Mouse (Mus musculus): ENCODE measurements at regions not wholly inside any gene's neighbourhood (a gene's known extent, or its start where the extent isn't known, plus 50 kb on each side); places are given as distances from the start of the nearest gene placed in this dataset.
A peak's percentile ranks its signal among the peaks of the same experiment; 100 is the strongest.

DNA sequence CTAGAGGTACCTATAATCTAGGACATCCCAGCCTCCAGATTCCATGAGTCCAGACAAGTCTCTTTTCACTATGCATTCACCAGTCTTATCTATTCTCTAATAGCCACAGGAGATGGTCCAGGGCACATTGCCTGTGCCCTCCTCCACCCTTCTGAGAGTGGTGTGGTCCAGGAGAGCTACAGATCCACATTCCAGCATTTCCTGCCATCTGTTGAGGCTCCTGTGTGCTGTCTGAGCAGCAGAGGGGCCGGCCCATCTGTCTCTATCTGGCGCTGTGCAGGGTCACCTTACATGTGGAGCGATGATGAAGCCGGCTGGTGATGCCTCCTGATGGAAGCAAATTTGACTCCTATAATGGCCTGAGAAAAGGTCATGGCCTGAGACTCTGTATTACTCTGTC, 263.9 kb upstream of the Rpl38 start:
- H3K9me3 ChIP-seq: no peaks in the 10 kb centered on the region
- H3K4me2 ChIP-seq: no peak overlapping the region
- no peak overlapping the region for H3K4me3 ChIP-seq
- H3K36me3 ChIP-seq: no peaks in the 10 kb centered on the region
- no peak for ATAC-seq (ENCODE audit: low FRiP score)
- WGBS: 53% methylated on average over 4 of the region's 4 CpGs
- H3K9ac ChIP-seq: no peak overlapping the region
- peaks cover 16% of the 10 kb centered on the region for H3K4me1 ChIP-seq (replicated peaks)
- 0 out of 2 replicates have a peak, but pooled peaks cover 3% of the 10 kb centered on the region for H3K27me3 ChIP-seq
- no peak overlapping the region for H3K27ac ChIP-seq

DNA sequence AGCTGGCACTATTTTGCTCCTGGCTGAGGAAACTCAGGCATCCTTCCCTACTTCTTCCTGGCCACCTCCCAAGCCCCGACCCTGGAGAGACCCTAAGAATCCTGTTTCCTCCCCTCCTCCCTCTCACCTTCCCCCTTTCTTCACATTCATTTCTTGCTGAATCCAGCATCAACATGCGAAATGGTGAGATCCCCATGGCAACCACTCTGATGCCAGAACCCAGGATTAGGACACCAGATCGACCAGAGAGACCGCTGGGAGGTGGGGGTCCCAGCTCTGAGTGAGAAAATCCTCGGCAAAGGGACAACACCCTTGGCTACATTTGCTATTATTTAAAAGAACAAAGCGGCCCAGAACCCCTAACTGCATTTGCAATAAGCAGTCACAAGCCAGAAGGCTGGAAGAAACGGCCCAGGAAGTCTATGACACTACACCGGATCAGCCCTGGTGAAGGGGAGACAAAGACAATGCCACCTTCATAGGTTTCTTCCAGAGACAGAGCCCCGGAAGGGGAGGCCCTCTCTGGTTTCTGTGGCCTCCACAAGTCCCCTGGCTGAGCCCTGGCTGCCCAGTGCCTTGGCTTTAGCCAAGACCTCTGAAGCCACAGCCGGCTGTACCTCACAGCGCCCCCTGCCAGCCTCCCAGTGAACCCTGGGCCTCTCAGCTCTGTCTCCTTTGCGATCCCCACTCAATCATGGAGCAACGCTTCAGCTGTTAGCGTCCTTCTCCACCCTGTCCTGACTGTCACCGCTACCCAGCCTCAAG, 265.6 kb upstream of the Rpl38 start:
- 32% methylated on average over 15 of the region's 15 CpGs for WGBS
- H3K4me2 ChIP-seq: 0 out of 2 replicates have a peak overlapping the region, but pooled peaks have one; percentile 17
- no peak overlapping the region for H3K9ac ChIP-seq
- peaks cover 16% of the 10 kb centered on the region for H3K4me1 ChIP-seq (replicated peaks)
- ATAC-seq (ENCODE audit: low FRiP score): no peak
- peak overlapping the region; percentile 18; the same call in 1 of the 2 replicates for H3K27ac ChIP-seq
- H3K4me3 ChIP-seq: no peak overlapping the region
- H3K27me3 ChIP-seq: 0 out of 2 replicates have a peak, but pooled peaks cover 3% of the 10 kb centered on the region
- H3K9me3 ChIP-seq: no peaks in the 10 kb centered on the region
- no peaks in the 10 kb centered on the region for H3K36me3 ChIP-seq

DNA sequence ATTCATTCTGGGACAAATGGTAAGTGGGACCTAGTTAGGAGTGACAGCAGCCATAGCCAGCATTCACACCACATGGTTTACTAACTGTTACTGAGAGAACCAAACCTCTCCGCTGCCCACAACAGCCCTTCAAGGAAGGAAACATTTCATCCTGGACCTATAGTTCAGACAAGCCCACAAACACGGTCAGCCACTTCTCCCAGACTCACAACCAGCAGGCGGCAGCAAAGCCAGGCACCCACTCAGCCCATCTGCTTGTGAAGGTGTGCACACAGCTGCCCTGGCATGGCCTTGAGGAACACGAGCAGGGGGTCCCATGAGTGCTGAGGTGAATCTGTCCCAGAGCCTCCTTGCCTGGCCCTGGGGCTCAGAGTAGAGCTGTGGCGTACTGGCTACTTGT, 267.6 kb upstream of the Rpl38 start:
- 78% methylated on average over 5 of the region's 5 CpGs for WGBS
- Histone ChIP-seq H3K4me2 (no peak overlapping the region), H3K9ac (no peak overlapping the region), H3K27ac (no peak overlapping the region), H3K9me3 (no peaks in the 10 kb centered on the region), H3K27me3 (no peaks in the 10 kb centered on the region), H3K4me3 (no peak overlapping the region), H3K36me3 (no peaks in the 10 kb centered on the region), H3K4me1 (replicated peaks) (peaks cover 16% of the 10 kb centered on the region)
- no peak for ATAC-seq (ENCODE audit: low FRiP score)

DNA sequence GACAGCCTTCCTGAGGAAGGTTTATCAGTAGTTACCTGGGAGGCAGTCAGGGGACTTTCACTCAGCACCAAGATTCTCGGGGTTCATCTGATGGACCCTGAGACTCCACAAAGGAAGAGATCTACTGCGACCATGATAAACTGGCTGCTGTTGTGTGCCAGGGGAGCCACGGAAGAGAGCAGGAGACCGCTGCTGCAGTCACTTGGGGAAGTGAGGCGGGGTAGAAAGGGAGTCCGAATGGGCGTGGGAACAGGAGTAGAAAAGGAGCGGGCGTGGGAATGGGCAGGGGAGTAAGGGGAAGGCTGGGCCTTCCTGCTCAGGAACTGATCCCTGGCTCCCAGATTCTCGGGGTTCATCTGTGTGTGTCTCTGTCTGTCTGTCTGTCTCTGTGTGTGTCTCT, 276.2 kb upstream of the Rpl38 start:
- Histone ChIP-seq H3K4me3 (no peak overlapping the region), H3K36me3 (no peaks in the 10 kb centered on the region), H3K27me3 (no peaks in the 10 kb centered on the region), H3K9ac (no peak overlapping the region), H3K4me2 (no peak overlapping the region), H3K4me1 (replicated peaks) (no peaks in the 10 kb centered on the region), H3K9me3 (peaks cover 5% of the 10 kb centered on the region; the same call in 1 of the 2 replicates), H3K27ac (no peak overlapping the region)
- WGBS: 85% methylated on average over 10 of the region's 10 CpGs
- ATAC-seq (ENCODE audit: low FRiP score): no peak

DNA sequence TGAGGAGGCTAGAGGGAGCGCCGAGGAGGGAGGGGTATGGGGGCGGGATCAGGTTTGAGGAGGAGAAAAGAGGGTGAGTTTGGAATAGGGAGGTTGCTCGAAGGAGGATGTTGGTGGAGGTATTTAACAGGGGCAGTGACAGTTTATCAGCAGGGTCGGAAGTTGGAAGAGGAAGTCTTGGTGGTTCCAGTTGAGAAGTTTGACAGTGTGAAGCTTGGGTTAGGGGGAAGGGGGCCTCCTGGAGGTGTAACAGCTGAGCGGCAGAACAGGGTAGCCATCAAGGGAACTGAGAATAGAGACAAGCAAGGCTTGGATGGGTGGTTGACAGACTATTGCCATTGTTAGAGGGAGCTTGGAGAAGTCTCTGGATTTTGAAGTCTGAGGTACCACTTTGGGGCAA, 276.8 kb upstream of the Rpl38 start:
- WGBS: 79% methylated on average over 6 of the region's 6 CpGs
- Histone ChIP-seq H3K4me2 (no peak overlapping the region), H3K4me3 (no peak overlapping the region), H3K36me3 (no peaks in the 10 kb centered on the region), H3K27ac (no peak overlapping the region), H3K9me3 (peaks cover 5% of the 10 kb centered on the region; the same call in 1 of the 2 replicates), H3K4me1 (replicated peaks) (no peaks in the 10 kb centered on the region), H3K9ac (no peak overlapping the region), H3K27me3 (no peaks in the 10 kb centered on the region)
- no peak for ATAC-seq (ENCODE audit: low FRiP score)

DNA sequence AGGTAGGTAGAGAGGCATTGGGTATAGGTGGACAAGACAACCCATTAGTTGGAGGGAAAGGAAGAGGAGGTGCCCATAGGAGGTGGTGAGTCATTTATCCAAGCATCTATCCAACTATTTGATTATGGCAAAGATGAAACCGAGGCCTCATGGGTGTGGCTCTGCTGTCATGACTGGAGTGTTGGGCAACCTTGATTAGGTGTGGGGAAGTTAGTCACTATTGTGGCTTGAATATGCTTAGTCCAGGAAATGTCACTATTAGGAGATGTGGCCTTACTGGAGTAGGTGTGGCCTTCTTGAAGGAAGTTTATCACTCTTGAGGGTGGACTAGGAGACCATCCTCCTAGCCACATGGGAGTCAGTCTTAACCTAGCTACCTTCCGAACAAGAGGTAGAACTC, 281.2 kb upstream of the Rpl38 start:
- Histone ChIP-seq H3K9me3 (peaks cover 5% of the 10 kb centered on the region; the same call in 1 of the 2 replicates), H3K4me3 (no peak overlapping the region), H3K4me1 (replicated peaks) (no peaks in the 10 kb centered on the region), H3K9ac (no peak overlapping the region), H3K27me3 (0 out of 2 replicates have a peak, but pooled peaks cover 3% of the 10 kb centered on the region), H3K27ac (no peak overlapping the region), H3K4me2 (no peak overlapping the region), H3K36me3 (no peaks in the 10 kb centered on the region)
- 98% methylated on average over 2 of the region's 2 CpGs for WGBS
- ATAC-seq (ENCODE audit: low FRiP score): no peak

DNA sequence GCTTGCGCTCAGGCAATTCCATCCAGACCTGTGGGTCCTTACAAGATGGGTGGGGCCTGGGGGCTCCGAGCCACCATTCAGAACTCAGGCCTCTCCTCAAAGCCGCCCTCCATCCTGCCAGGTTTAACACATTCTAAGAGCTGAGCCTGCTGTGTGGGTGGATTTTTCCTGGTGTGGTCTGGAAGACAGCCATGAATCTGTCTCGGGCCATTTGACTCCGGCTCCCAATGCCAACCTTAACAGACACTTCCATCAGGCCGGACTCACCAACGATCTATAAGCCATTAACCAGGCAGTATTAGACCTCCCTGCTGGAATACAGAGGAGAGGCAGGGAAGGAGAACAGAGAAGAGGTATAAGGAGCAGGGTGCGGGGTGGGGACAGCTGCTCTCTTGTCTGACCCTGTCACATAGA, 288.9 kb upstream of the Rpl38 start:
- Histone ChIP-seq H3K4me1 (replicated peaks) (peaks cover 24% of the 10 kb centered on the region), H3K27me3 (peaks cover 6% of the 10 kb centered on the region; the same call in 1 of the 2 replicates), H3K4me3 (no peak overlapping the region), H3K9me3 (no peaks in the 10 kb centered on the region), H3K4me2 (no peak overlapping the region), H3K9ac (no peak overlapping the region), H3K27ac (0 out of 2 replicates have a peak overlapping the region, but pooled peaks have one; percentile 9), H3K36me3 (no peaks in the 10 kb centered on the region)
- no peak for ATAC-seq (ENCODE audit: low FRiP score)
- 67% methylated on average over 8 of the region's 8 CpGs for WGBS

DNA sequence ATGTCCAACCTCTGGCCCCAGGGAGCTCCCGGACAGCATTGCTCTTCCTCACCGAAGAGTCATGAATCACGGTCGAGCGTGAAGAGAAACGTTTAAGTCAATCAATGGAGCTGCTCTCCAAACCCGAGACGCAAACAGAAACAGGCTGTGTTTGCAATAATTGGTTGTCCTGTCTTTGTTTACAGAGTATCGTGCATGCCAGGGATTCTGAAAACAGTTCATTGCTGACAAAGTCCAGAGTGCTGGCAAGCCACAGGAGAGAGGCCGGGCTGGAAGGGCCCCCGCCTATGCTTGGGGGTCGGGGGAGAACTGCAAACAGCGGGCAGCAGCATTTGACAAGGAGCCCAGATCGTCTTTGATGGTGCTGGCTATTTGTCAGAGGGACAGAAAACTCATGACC, 292.4 kb upstream of the Rpl38 start:
- H3K36me3 ChIP-seq: no peaks in the 10 kb centered on the region
- H3K27ac ChIP-seq: peak overlapping the region; percentile 10; the same call in 1 of the 2 replicates
- no peak for ATAC-seq (ENCODE audit: low FRiP score)
- H3K9me3 ChIP-seq: no peaks in the 10 kb centered on the region
- peaks cover 27% of the 10 kb centered on the region for H3K4me1 ChIP-seq (replicated peaks)
- no peak overlapping the region for H3K4me2 ChIP-seq
- 35% methylated on average over 14 of the region's 14 CpGs for WGBS
- no peak overlapping the region for H3K4me3 ChIP-seq
- H3K9ac ChIP-seq: no peak overlapping the region
- no peaks in the 10 kb centered on the region for H3K27me3 ChIP-seq

DNA sequence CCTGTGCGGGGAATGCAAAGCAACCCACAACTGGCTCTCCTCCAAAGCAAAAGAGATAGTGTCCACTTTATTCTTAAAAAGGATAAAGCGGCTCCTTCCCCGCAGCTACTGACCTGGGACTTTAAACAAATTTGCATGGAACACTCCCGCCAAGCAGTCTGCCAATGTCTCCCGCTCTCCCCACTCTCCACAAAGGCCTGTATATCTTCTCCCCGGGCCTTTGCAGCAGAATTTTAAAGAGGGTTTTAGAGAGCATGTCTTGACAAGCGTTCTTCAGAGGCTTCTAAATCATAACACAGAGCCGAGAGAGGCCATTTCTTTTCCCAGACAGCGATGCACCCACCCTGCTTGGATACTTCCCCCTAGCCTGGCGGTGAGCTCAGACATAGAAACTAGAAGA, 297.6 kb upstream of the Rpl38 start:
- Histone ChIP-seq H3K4me3 (no peak overlapping the region), H3K36me3 (no peaks in the 10 kb centered on the region), H3K27ac (0 out of 2 replicates have a peak overlapping the region, but pooled peaks have one; percentile 8), H3K9me3 (no peaks in the 10 kb centered on the region), H3K4me2 (no peak overlapping the region), H3K9ac (no peak overlapping the region), H3K4me1 (replicated peaks) (peaks cover 21% of the 10 kb centered on the region), H3K27me3 (0 out of 2 replicates have a peak, but pooled peaks cover 6% of the 10 kb centered on the region)
- WGBS: 38% methylated on average over 10 of the region's 10 CpGs
- ATAC-seq (ENCODE audit: low FRiP score): no peak

DNA sequence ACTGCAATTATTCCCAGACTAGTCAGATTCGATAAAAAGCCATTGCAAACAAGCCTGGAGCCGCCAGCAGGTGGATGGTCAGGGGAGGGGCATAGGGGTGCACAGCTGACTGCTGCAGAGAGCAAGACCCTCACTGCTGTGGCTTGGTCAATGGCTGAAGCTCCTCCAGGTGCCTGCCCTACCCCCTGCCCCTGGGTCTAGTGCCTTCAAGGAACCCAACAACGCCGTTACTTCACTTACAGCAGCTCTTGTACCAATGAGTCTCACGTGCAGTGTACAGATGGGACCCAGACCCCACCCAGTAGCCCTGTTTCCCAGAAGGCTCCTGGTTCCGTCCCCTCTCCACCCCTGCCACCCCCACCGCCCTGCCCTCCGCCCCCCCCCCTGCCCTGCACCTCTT, 300.5 kb upstream of the Rpl38 start:
- H3K9me3 ChIP-seq: no peaks in the 10 kb centered on the region
- no peak overlapping the region for H3K4me3 ChIP-seq
- H3K4me1 ChIP-seq (replicated peaks): peaks cover 12% of the 10 kb centered on the region
- no peak overlapping the region for H3K27ac ChIP-seq
- no peaks in the 10 kb centered on the region for H3K36me3 ChIP-seq
- no peak for ATAC-seq (ENCODE audit: low FRiP score)
- H3K4me2 ChIP-seq: no peak overlapping the region
- no peak overlapping the region for H3K9ac ChIP-seq
- 88% methylated on average over 8 of the region's 8 CpGs for WGBS
- H3K27me3 ChIP-seq: 0 out of 2 replicates have a peak, but pooled peaks cover 6% of the 10 kb centered on the region

DNA sequence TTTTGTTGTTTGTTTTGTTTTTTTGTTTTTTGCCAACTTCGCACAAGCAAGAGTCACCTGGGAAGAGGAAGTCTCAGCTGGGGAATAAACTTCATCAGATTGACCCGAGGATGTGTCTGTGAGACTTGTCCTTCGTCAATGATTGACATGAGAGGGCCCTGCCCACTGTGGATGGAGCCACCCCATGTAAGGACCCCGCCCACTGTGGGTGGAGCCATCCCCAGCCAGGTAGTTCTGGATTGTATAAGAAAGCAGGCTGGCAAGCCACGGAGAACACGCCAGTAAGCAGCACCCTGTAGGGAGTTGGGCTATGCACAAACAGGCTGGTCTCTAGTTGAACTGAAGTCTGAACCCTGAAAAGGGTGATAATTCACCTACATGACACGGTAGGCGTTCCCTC, 294.1 kb upstream of the Sdk2 start:
- 74% methylated on average over 8 of the region's 8 CpGs for WGBS
- no peaks in the 10 kb centered on the region for H3K36me3 ChIP-seq
- no peak for ATAC-seq (ENCODE audit: low FRiP score)

DNA sequence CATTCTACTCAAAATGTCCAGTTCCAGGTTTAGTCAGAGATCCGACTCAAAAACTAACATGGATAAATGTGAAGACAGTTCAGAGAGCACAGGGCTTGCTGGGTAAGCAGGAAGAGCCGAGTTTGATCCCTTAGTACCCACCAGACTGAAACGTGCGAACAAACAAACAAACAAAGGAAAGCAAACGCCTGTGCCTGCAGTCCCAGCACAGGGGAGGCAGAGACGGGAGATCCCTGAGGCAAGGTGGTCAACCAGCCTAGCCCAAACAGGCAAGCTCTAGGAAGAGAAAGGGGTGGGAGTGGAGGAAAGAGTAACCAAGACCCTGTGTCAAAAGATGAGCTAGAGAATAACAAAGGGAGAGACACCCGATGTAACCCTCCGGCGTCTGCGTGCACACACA, 293.5 kb upstream of the Sdk2 start:
- Histone ChIP-seq H3K4me2 (no peak overlapping the region), H3K27me3 (no peaks in the 10 kb centered on the region), H3K9me3 (no peaks in the 10 kb centered on the region), H3K4me3 (no peak overlapping the region), H3K4me1 (replicated peaks) (no peaks in the 10 kb centered on the region), H3K36me3 (no peaks in the 10 kb centered on the region), H3K27ac (no peak overlapping the region), H3K9ac (no peak overlapping the region)
- 88% methylated on average over 10 of the region's 10 CpGs for WGBS
- ATAC-seq (ENCODE audit: low FRiP score): no peak

More for the DNA sequence above, 294.1 kb upstream of the Sdk2 start:
- H3K4me3 ChIP-seq: no peak overlapping the region
- H3K4me1 ChIP-seq (replicated peaks): no peaks in the 10 kb centered on the region
- no peak overlapping the region for H3K9ac ChIP-seq
- no peak overlapping the region for H3K4me2 ChIP-seq
- H3K9me3 ChIP-seq: no peaks in the 10 kb centered on the region
- no peaks in the 10 kb centered on the region for H3K27me3 ChIP-seq
- H3K27ac ChIP-seq: no peak overlapping the region
